Mouse (Mus musculus) embryonic facial prominence, embryonic 10.5 days (tissue): Measurements from ENCODE around the gene Naa38. TPM values are rescaled to one million over a fixed set of nuclear protein-coding genes. Genes with fewer than 3 reads are reported as not detected.
"Not testable (repeated sequence)": the region's sequence is repeated elsewhere in the genome, so short reads cannot be mapped to it uniquely, and the experiment has no call there.

Source experiments
- DNase-seq: peaks from one replicate; pipeline ENCODE4 v3.0.0-alpha.2; 2017; ENCODE audit warnings: low spot score
- H3K27ac ChIP-seq: fragments of 300-500 bp; sonication (generic); replicated peaks from 2 replicates; pipeline ENCODE4 v1.5.1; 2016; ENCODE audit warnings: mild to moderate bottlenecking
- H3K27me3 ChIP-seq: fragments of 300-500 bp; sonication (generic); replicated peaks from 2 replicates; pipeline ENCODE4 v1.6.1; 2016; ENCODE audit warnings: low read depth, mild to moderate bottlenecking; ENCODE audit not compliant: poor library complexity, severe bottlenecking
- H3K36me3 ChIP-seq: fragments of 300-500 bp; sonication (generic); replicated peaks from 2 replicates; pipeline ENCODE4 v1.6.1; 2016; ENCODE audit warnings: mild to moderate bottlenecking, moderate library complexity
- H3K4me1 ChIP-seq: fragments of 300-500 bp; sonication (generic); 2 replicates; pipeline ENCODE4 v1.6.1; 2016
- H3K4me3 ChIP-seq: fragments of 300-500 bp; sonication (generic); 2 replicates; pipeline ENCODE4 v1.5.1; 2016; ENCODE audit warnings: mild to moderate bottlenecking, moderate library complexity
- H3K9me3 ChIP-seq: fragments of 300-500 bp; sonication (generic); 2 replicates; pipeline ENCODE4 v1.6.1; 2016; ENCODE audit warnings: mild to moderate bottlenecking
- WGBS: fragments of 180-500 bp; shearing (Covaris S2); methylation state at CpG from one replicate; pipeline ENCODE4 v1.1.7; 2016; 5-methylcytosine and 5-hydroxymethylcytosine counted together
- polyA plus RNA-seq: library from polyadenylated mRNA; unstranded; fragments of >200 nt; fragmentation: Nextera tagmentation; extraction: Ambion mirVana; gene quantifications from 2 replicates; pipeline ENCODE4 v1.2.1, GENCODE M21; 2016

The Naa38 gene
- polyA plus RNA-seq, result 136 and 137 TPM in 2 replicates

- under 1% methylated on average over 24 of the region's 24 CpGs for WGBS
- H3K4me1 ChIP-seq, result peaks cover 49% of the 10 kb centered on the region
- peak; percentile 86 for DNase-seq
- H3K36me3 ChIP-seq, result peaks cover 23% of the 10 kb centered on the region
- H3K27ac ChIP-seq, result peak within 1 kb of the TSS; percentile 93
- H3K9me3 ChIP-seq, H3K27me3 ChIP-seq: not testable (repeated sequence)
- peak within 1 kb of the TSS; percentile 71 for H3K4me3 ChIP-seq
Measured at GRCm38 (mm10) chr11:69395235-69395633, at the start of gene Naa38, which contains the start of gene Cyb5d1. TSS of gene Naa38 (plus strand) at chr11:69395487. TSS of gene Cyb5d1 (minus strand) at chr11:69395631.

- no peak for DNase-seq
- WGBS, result 90% methylated on average over 26 of the region's 26 CpGs
- Histone ChIP-seq H3K36me3 (peaks cover 91% of the 10 kb centered on the region), H3K9me3 (no peaks in the 10 kb centered on the region), H3K27ac (no peak overlapping the region), H3K4me1 (peaks cover 1% of the 10 kb centered on the region), H3K4me3 (no peak overlapping the region), H3K27me3 (peaks cover 2% of the 10 kb centered on the region; the same call in 1 of the 2 replicates)
Measured at GRCm38 (mm10) chr11:69346441-69346840, 48.8 kb upstream of the Naa38 start.

GRCm38 (mm10) chr11:69356544-69356943, 38.7 kb upstream of the Naa38 start:
- Histone ChIP-seq H3K4me1 (peaks cover 4% of the 10 kb centered on the region), H3K4me3 (no peak overlapping the region), H3K9me3 (no peaks in the 10 kb centered on the region), H3K27me3 (no peaks in the 10 kb centered on the region), H3K36me3 (peaks cover 100% of the 10 kb centered on the region), H3K27ac (no peak overlapping the region)
- DNase-seq, result no peak
- 93% methylated on average over 5 of the region's 5 CpGs for WGBS

- 89% methylated on average over 12 of the region's 12 CpGs for WGBS
- DNase-seq, result no peak
- H3K4me1 ChIP-seq, result peaks cover 15% of the 10 kb centered on the region
- H3K4me3 ChIP-seq, result no peak overlapping the region
- no peaks in the 10 kb centered on the region for H3K9me3 ChIP-seq
- peaks cover 100% of the 10 kb centered on the region for H3K36me3 ChIP-seq
- H3K27ac ChIP-seq, result no peak overlapping the region
- H3K27me3 ChIP-seq, result no peaks in the 10 kb centered on the region
Measured at GRCm38 (mm10) chr11:69357690-69358089, 37.6 kb upstream of the Naa38 start.

- Histone ChIP-seq H3K27ac (peak overlapping the region; percentile 49; the same call in 1 of the 2 replicates), H3K4me1 (peaks cover 57% of the 10 kb centered on the region), H3K27me3 (no peaks in the 10 kb centered on the region), H3K4me3 (no peak overlapping the region), H3K9me3 (no peaks in the 10 kb centered on the region), H3K36me3 (peaks cover 75% of the 10 kb centered on the region)
- WGBS, result 68% methylated on average over 7 of the region's 7 CpGs
- peak; percentile 26 for DNase-seq
Measured at GRCm38 (mm10) chr11:69362021-69362420, 33.3 kb upstream of the Naa38 start.

- DNase-seq, result peak; percentile 31
- no peak overlapping the region for H3K27ac ChIP-seq
- H3K36me3 ChIP-seq, result peaks cover 71% of the 10 kb centered on the region
- H3K4me3 ChIP-seq, result no peak overlapping the region
- H3K9me3 ChIP-seq, result no peaks in the 10 kb centered on the region
- 47% methylated on average over 2 of the region's 2 CpGs for WGBS
- no peaks in the 10 kb centered on the region for H3K27me3 ChIP-seq
- H3K4me1 ChIP-seq, result peaks cover 61% of the 10 kb centered on the region
Measured at GRCm38 (mm10) chr11:69362479-69362878, 32.8 kb upstream of the Naa38 start.

- WGBS, result 47% methylated on average over 8 of the region's 8 CpGs
- DNase-seq, result no peak
- Histone ChIP-seq H3K27ac (peak overlapping the region; percentile 100), H3K4me1 (peaks cover 72% of the 10 kb centered on the region), H3K36me3 (peaks cover 52% of the 10 kb centered on the region), H3K9me3 (no peaks in the 10 kb centered on the region), H3K4me3 (peak overlapping the region; percentile 97; the same call in 1 of the 2 replicates), H3K27me3 (no peaks in the 10 kb centered on the region)
Measured at GRCm38 (mm10) chr11:69364376-69364775, 30.9 kb upstream of the Naa38 start.

GRCm38 (mm10) chr11:69364910-69365309, 30.4 kb upstream of the Naa38 start:
- no peaks in the 10 kb centered on the region for H3K27me3 ChIP-seq
- peaks cover 76% of the 10 kb centered on the region for H3K4me1 ChIP-seq
- peak; percentile 63 for DNase-seq
- H3K27ac ChIP-seq, result peak overlapping the region; percentile 100
- peaks cover 47% of the 10 kb centered on the region for H3K36me3 ChIP-seq
- H3K9me3 ChIP-seq, result no peaks in the 10 kb centered on the region
- WGBS, result 3% methylated on average over 6 of the region's 6 CpGs
- peak overlapping the region; percentile 97 for H3K4me3 ChIP-seq

GRCm38 (mm10) chr11:69365722-69366121, 29.6 kb upstream of the Naa38 start:
- 22% methylated on average over 6 of the region's 6 CpGs for WGBS
- peaks cover 84% of the 10 kb centered on the region for H3K4me1 ChIP-seq
- H3K27ac ChIP-seq, result peak overlapping the region; percentile 100
- no peaks in the 10 kb centered on the region for H3K27me3 ChIP-seq
- no peak for DNase-seq
- no peaks in the 10 kb centered on the region for H3K9me3 ChIP-seq
- peak overlapping the region; percentile 97 for H3K4me3 ChIP-seq
- H3K36me3 ChIP-seq, result peaks cover 38% of the 10 kb centered on the region

GRCm38 (mm10) chr11:69366157-69366854, 29.0 kb upstream of the Naa38 start:
- Histone ChIP-seq H3K27me3 (no peaks in the 10 kb centered on the region), H3K4me3 (peak overlapping the region; percentile 97), H3K4me1 (peaks cover 88% of the 10 kb centered on the region), H3K9me3 (no peaks in the 10 kb centered on the region), H3K27ac (peak overlapping the region; percentile 100), H3K36me3 (peaks cover 33% of the 10 kb centered on the region)
- peak; percentile 93 for DNase-seq
- under 1% methylated on average over 26 of the region's 26 CpGs for WGBS

GRCm38 (mm10) chr11:69366855-69367615, 28.3 kb upstream of the Naa38 start:
- under 1% methylated on average over 22 of the region's 22 CpGs for WGBS
- DNase-seq, result peak; percentile 57
- H3K4me1 ChIP-seq, result peaks cover 88% of the 10 kb centered on the region

GRCm38 (mm10) chr11:69367616-69368355, 27.5 kb upstream of the Naa38 start:
- WGBS, result 1% methylated on average over 22 of the region's 22 CpGs
- H3K4me1 ChIP-seq, result peaks cover 88% of the 10 kb centered on the region
- peak; percentile 81 for DNase-seq

More at GRCm38 (mm10) chr11:69366855-69367615, 28.3 kb upstream of the Naa38 start:
- peak overlapping the region; percentile 100 for H3K27ac ChIP-seq
- H3K36me3 ChIP-seq, result peaks cover 28% of the 10 kb centered on the region
- H3K4me3 ChIP-seq, result peak overlapping the region; percentile 97
- H3K9me3 ChIP-seq, result no peaks in the 10 kb centered on the region
- H3K27me3 ChIP-seq, result no peaks in the 10 kb centered on the region

More at GRCm38 (mm10) chr11:69367616-69368355, 27.5 kb upstream of the Naa38 start:
- Histone ChIP-seq H3K9me3 (no peaks in the 10 kb centered on the region), H3K36me3 (peaks cover 28% of the 10 kb centered on the region), H3K27ac (peak overlapping the region; percentile 100), H3K4me3 (peak overlapping the region; percentile 97), H3K27me3 (no peaks in the 10 kb centered on the region)
